Mouse (Mus musculus): ENCODE measurements around the gene Smarca2.

DNA sequence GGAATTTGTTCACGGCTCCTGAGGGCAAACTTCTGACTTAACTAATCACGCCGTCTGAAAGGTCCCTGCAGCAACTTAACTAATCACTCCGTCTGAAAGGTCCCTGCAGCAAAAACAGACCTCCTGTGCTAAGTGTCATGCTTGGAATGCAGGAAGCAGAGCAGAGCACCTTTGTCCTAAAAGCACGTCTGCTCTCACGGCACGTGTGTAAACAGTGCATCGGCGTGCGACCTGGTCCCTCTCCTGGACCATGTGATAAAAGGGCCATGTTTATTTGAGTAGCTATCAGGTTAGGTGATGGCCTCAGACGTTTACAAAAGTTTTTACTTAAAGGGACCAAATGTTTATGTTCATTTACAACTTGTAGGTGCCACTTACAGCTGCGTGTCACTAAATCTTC, 104.2 kb downstream of the Smarca2 start:
- TF ChIP-seq CTCF (IDR thresholded peaks at IDR 0.05; ENCODE audit: low read depth) = no peak
- TF ChIP-seq EP300 (IDR thresholded peaks at IDR 0.05; ENCODE audit: low read depth) = no peak

Measured in liver, embryonic 14.5 days (tissue).